Mouse (Mus musculus) megakaryocyte, embryonic 14.5 days (primary cell): ENCODE results near the gene Asap2. TPM values are rescaled to one million over a fixed set of nuclear protein-coding genes. Genes with fewer than 3 reads are reported as not detected.

ENCODE experiments used
- H3K27me3 ChIP-seq: replicated peaks from 2 replicates; pipeline ENCODE3; 2012; ENCODE audit warnings: inconsistent platforms
- H3K36me3 ChIP-seq: replicated peaks from 2 replicates; pipeline ENCODE3; 2012; ENCODE audit warnings: low read length, inconsistent platforms, mixed read lengths
- H3K4me1 ChIP-seq: 2 replicates; pipeline ENCODE4 v1.6.1; 2012; ENCODE audit warnings: inconsistent platforms
- H3K4me3 ChIP-seq: replicated peaks from 2 replicates; pipeline ENCODE3; 2012; ENCODE audit warnings: moderate library complexity, mild to moderate bottlenecking, inconsistent platforms
- H3K9me3 ChIP-seq: 2 replicates; pipeline ENCODE4 v1.6.1; 2012; ENCODE audit warnings: inconsistent platforms
- FLI1 ChIP-seq: IDR thresholded peaks from 2 replicates; pipeline ENCODE4 v1.6.1; 2012; ENCODE audit warnings: low read length, inconsistent platforms, mixed read lengths
- GATA1 ChIP-seq: IDR thresholded peaks from 3 replicates; pipeline ENCODE4 v1.6.1; 2012; ENCODE audit warnings: mixed read lengths, low read length, inconsistent platforms, borderline replicate concordance
- polyA plus RNA-seq: library from polyadenylated mRNA; stranded (reverse); fragments of >175 nt; gene quantifications from 2 replicates; pipeline ENCODE4 v1.2.3, GENCODE M21; 2012; ENCODE audit warnings: low replicate concordance; ENCODE audit not compliant: insufficient read depth

Gene Asap2
- polyA plus RNA-seq, 1 experiment = 26.1 TPM

GRCm38 (mm10) chr12:21165891-21166342, 175.7 kb downstream of the Asap2 start:
- peaks cover 75% of the 10 kb centered on the region for H3K36me3 ChIP-seq
- peaks cover 5% of the 10 kb centered on the region for H3K9me3 ChIP-seq
- H3K4me1 ChIP-seq = peaks cover 88% of the 10 kb centered on the region
- TF ChIP-seq FLI1 (no peak), GATA1 (no peak)
- H3K27me3 ChIP-seq = no peaks in the 10 kb centered on the region
- no peak overlapping the region for H3K4me3 ChIP-seq

GRCm38 (mm10) chr12:21166884-21167575, 176.8 kb downstream of the Asap2 start:
- H3K27me3 ChIP-seq = no peaks in the 10 kb centered on the region
- TF ChIP-seq FLI1 (no peak), GATA1 (no peak)
- H3K9me3 ChIP-seq = peaks cover 5% of the 10 kb centered on the region
- H3K4me1 ChIP-seq = peaks cover 85% of the 10 kb centered on the region
- peaks cover 78% of the 10 kb centered on the region for H3K36me3 ChIP-seq
- H3K4me3 ChIP-seq = peak overlapping the region; percentile 33

GRCm38 (mm10) chr12:21167741-21168140, 177.5 kb downstream of the Asap2 start:
- Histone ChIP-seq H3K27me3 (no peaks in the 10 kb centered on the region), H3K36me3 (peaks cover 78% of the 10 kb centered on the region), H3K4me1 (peaks cover 81% of the 10 kb centered on the region), H3K4me3 (no peak overlapping the region), H3K9me3 (no peaks in the 10 kb centered on the region)
- no peak for TF ChIP-seq GATA1

- peaks cover 78% of the 10 kb centered on the region for H3K36me3 ChIP-seq
- no peaks in the 10 kb centered on the region for H3K27me3 ChIP-seq
- H3K4me1 ChIP-seq = peaks cover 78% of the 10 kb centered on the region
- no peaks in the 10 kb centered on the region for H3K9me3 ChIP-seq
- no peak overlapping the region for H3K4me3 ChIP-seq
- TF ChIP-seq FLI1 = no peak
- TF ChIP-seq GATA1 = no peak
Measured at GRCm38 (mm10) chr12:21168149-21168548, 177.9 kb downstream of the Asap2 start.

- Histone ChIP-seq H3K4me1 (peaks cover 51% of the 10 kb centered on the region), H3K4me3 (no peak overlapping the region), H3K36me3 (peaks cover 96% of the 10 kb centered on the region), H3K9me3 (no peaks in the 10 kb centered on the region), H3K27me3 (no peaks in the 10 kb centered on the region)
- TF ChIP-seq FLI1 = no peak
- no peak for TF ChIP-seq GATA1
Measured at GRCm38 (mm10) chr12:21171776-21172490, 181.7 kb downstream of the Asap2 start.

GRCm38 (mm10) chr12:21173847-21174412, 183.7 kb downstream of the Asap2 start:
- Histone ChIP-seq H3K9me3 (no peaks in the 10 kb centered on the region), H3K4me3 (no peak overlapping the region)

GRCm38 (mm10) chr12:21176399-21176798, 186.1 kb downstream of the Asap2 start:
- Histone ChIP-seq H3K9me3 (no peaks in the 10 kb centered on the region), H3K36me3 (peaks cover 94% of the 10 kb centered on the region), H3K27me3 (no peaks in the 10 kb centered on the region), H3K4me1 (peaks cover 37% of the 10 kb centered on the region), H3K4me3 (no peak overlapping the region)
- TF ChIP-seq FLI1 (no peak), GATA1 (no peak)

More at GRCm38 (mm10) chr12:21173847-21174412, 183.7 kb downstream of the Asap2 start:
- Histone ChIP-seq H3K27me3 (no peaks in the 10 kb centered on the region), H3K36me3 (peaks cover 96% of the 10 kb centered on the region), H3K4me1 (peaks cover 37% of the 10 kb centered on the region)
- TF ChIP-seq GATA1 (no peak), FLI1 (no peak)

- Histone ChIP-seq H3K4me3 (no peak overlapping the region), H3K9me3 (no peaks in the 10 kb centered on the region), H3K27me3 (no peaks in the 10 kb centered on the region), H3K36me3 (peaks cover 92% of the 10 kb centered on the region), H3K4me1 (peaks cover 35% of the 10 kb centered on the region)
- TF ChIP-seq FLI1 (no peak), GATA1 (no peak)
Measured at GRCm38 (mm10) chr12:21177123-21177698, 187.0 kb downstream of the Asap2 start.

- H3K36me3 ChIP-seq = peaks cover 90% of the 10 kb centered on the region
- no peaks in the 10 kb centered on the region for H3K27me3 ChIP-seq
- no peaks in the 10 kb centered on the region for H3K9me3 ChIP-seq
- H3K4me1 ChIP-seq = peaks cover 57% of the 10 kb centered on the region
- no peak overlapping the region for H3K4me3 ChIP-seq
- TF ChIP-seq GATA1 = no peak
- no peak for TF ChIP-seq FLI1
Measured at GRCm38 (mm10) chr12:21180091-21180490, 189.8 kb downstream of the Asap2 start.
